Mouse (Mus musculus) lung, adult 18-20 months (tissue): ENCODE data around the gene Snx1.
A peak's percentile ranks its signal among the peaks of the same experiment; 100 is the strongest.

Source experiments
- DNase-seq, 2 experiments: peaks; one replicate each; pipeline ENCODE4 v3.0.0; 2022; ENCODE audit warnings: mixed read lengths in 2 of 2

Gene Snx1

DNA sequence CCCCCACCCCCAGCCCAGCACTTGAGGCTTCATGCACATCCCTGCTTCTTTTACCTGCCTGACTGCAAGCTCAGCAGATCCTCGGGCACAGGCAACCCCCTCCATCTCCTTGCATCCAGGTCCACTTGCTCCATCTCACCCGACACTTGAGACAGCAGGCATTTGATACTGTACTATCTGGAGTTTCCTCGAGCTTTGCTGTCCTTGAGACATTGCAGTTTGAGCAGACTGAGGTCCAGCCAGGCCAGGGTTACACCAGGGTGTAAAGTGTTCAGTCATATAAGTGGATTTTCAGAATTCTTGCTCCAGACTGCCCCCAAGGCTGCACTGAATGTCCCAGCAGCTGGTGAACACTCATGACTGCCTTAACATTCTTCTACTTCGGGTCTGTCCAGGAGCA is 84.1 kb downstream of the Snx1 start:
- peak in 1 of 2 experiments; percentile 11 for DNase-seq

DNA sequence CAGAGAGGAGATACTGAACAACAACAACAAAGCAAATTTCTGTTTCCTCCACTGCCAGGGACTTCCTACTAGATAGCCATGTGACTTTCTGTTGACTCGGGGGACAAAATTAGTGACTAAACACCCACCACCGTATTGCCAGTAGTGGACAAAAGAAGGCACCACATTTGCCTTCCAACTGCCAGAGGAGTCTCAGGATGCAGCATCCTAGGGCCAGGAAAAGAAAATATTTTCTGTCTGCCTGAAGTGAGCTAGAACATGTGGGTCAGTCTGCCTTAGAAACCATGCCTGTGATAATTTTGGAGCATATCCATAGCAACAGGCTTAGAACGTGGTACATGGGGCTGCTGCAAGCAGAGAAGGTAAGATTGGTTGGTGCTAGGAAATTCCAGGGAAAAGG is 85.6 kb downstream of the Snx1 start:
- no peak for DNase-seq

DNA sequence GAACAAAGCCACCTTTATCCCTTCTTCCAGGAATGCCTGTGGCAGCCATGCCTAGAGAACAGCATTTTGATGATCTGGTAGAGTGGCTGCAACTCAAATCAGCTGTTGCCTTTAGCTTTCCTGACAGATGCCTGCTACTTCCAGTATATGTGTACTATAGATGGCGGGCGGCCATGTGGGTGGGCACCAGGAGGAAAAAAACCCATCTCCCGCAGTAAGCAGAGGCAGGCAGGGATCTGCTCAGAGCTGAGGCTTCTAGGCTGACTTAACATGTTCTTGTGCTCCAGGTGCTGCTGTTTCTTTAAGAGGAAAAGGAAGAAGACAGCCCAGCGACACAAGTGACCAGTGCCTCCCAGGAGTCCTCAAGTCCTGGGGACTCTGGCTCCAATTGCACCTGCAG is 87.1 kb downstream of the Snx1 start:
- DNase-seq, result no peak

DNA sequence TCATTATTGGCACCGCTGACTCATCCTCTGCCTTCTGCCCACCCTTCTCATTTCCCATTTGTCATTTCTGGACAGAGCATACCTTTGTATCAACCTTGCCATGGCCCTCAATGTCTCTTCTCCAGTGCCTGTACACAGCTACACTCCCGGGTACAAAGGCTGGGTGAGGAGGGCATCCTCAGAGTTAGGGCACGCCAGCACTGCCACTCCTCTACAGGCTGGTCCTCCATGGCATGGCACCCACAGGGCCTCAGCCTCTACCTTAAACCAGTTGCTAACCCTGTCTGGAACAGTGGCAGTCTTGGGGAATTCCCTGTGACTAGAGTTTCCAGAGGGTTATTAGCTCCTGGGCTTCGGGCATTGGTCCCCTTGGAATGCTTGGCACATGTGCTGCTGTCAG is 87.8 kb downstream of the Snx1 start:
- no peak for DNase-seq
